Mouse (Mus musculus) neural tube, embryonic 12.5 days (tissue): ENCODE measurements around the gene Hist1h2be. TPM values are rescaled to one million over a fixed set of nuclear protein-coding genes. Genes with fewer than 3 reads are reported as not detected.
"Not testable (repeated sequence)": the region's sequence is repeated elsewhere in the genome, so short reads cannot be mapped to it uniquely, and the experiment has no call there.

ENCODE experiments used
- ATAC-seq: fragments of 200-750 bp; cut with Nextera tagmentation; 2 replicates; pipeline ENCODE4 v1.8.0; 2017; ENCODE audit warnings: low read depth, mild to moderate bottlenecking, moderate TSS enrichment, moderate library complexity; ENCODE audit not compliant: low FRiP score
- H3K27ac ChIP-seq: fragments of 300-500 bp; sonication (generic); 2 replicates; pipeline ENCODE4 v1.5.1; 2016
- H3K27me3 ChIP-seq: fragments of 300-500 bp; sonication (generic); replicated peaks from 2 replicates; pipeline ENCODE4 v1.6.1; 2016; ENCODE audit warnings: mild to moderate bottlenecking
- H3K36me3 ChIP-seq: fragments of 300-500 bp; sonication (generic); 2 replicates; pipeline ENCODE4 v1.6.1; 2016; ENCODE audit warnings: mild to moderate bottlenecking
- H3K4me1 ChIP-seq: fragments of 300-500 bp; sonication (generic); 2 replicates; pipeline ENCODE4 v1.6.1; 2016
- H3K4me2 ChIP-seq: fragments of 300-500 bp; sonication (generic); replicated peaks from 2 replicates; pipeline ENCODE4 v1.6.1; 2016; ENCODE audit warnings: mild to moderate bottlenecking
- H3K4me3 ChIP-seq: fragments of 300-500 bp; sonication (generic); 2 replicates; pipeline ENCODE4 v1.5.1; 2016
- H3K9ac ChIP-seq: fragments of 300-500 bp; sonication (generic); 2 replicates; pipeline ENCODE4 v1.6.1; 2016; ENCODE audit warnings: mild to moderate bottlenecking
- H3K9me3 ChIP-seq: fragments of 300-500 bp; sonication (generic); 2 replicates; pipeline ENCODE4 v1.6.1; 2016; ENCODE audit warnings: mild to moderate bottlenecking
- WGBS: fragments of 180-500 bp; shearing (Covaris S2); methylation state at CpG from one replicate; pipeline ENCODE4 v1.1.7; 2016; 5-methylcytosine and 5-hydroxymethylcytosine counted together
- polyA plus RNA-seq: library from polyadenylated mRNA; unstranded; fragments of >200 nt; fragmentation: Nextera tagmentation; extraction: Ambion mirVana; gene quantifications from 2 replicates; pipeline ENCODE4 v1.2.1, GENCODE M21; 2016

Hist1h2be gene
- polyA plus RNA-seq, 1 experiment from 2014 or later: 1.9 TPM

- H3K9ac ChIP-seq: peak overlapping the region; percentile 50
- H3K4me2 ChIP-seq: peak overlapping the region; percentile 67
- peak; percentile 65 for ATAC-seq
- no peaks in the 10 kb centered on the region for H3K9me3 ChIP-seq
- no peaks in the 10 kb centered on the region for H3K4me1 ChIP-seq
- H3K4me3 ChIP-seq: peak overlapping the region; percentile 41
- 4% methylated on average over 18 of the region's 18 CpGs for WGBS
- no peaks in the 10 kb centered on the region for H3K36me3 ChIP-seq
- H3K27me3 ChIP-seq: no peaks in the 10 kb centered on the region
- peak overlapping the region; percentile 92 for H3K27ac ChIP-seq
Measured at GRCm38 (mm10) chr13:23562699-23563462, 58.0 kb downstream of the Hist1h2be start.

GRCm38 (mm10) chr13:23561883-23562659 is 58.9 kb downstream of the Hist1h2be start, which contains the start of gene Hist1h3e:
TSS of gene Hist1h3e (minus strand) at chr13:23562369.
- peak within 1 kb of the TSS; percentile 56 for H3K9ac ChIP-seq
- H3K4me3 ChIP-seq: peak within 1 kb of the TSS; percentile 41
- not testable (repeated sequence) for H3K4me1 ChIP-seq, H3K27me3 ChIP-seq, H3K9me3 ChIP-seq, H3K36me3 ChIP-seq
- ATAC-seq: peak; percentile 98
- H3K27ac ChIP-seq: peak within 1 kb of the TSS; percentile 92
- peak within 1 kb of the TSS; percentile 67 for H3K4me2 ChIP-seq
- WGBS: under 1% methylated on average over 65 of the region's 67 CpGs

GRCm38 (mm10) chr13:23561531-23561882 is 59.4 kb downstream of the Hist1h2be start:
- H3K27ac ChIP-seq: 0 out of 2 replicates have a peak overlapping the region, but pooled peaks have one; percentile 82
- not testable (repeated sequence) for H3K36me3 ChIP-seq, H3K27me3 ChIP-seq, ATAC-seq, H3K4me1 ChIP-seq, H3K9me3 ChIP-seq
- peak overlapping the region; percentile 56; the same call in 1 of the 2 replicates for H3K9ac ChIP-seq
- 0% methylated on average over 2 of the region's 5 CpGs for WGBS
- H3K4me3 ChIP-seq: peak overlapping the region; percentile 41
- H3K4me2 ChIP-seq: peak overlapping the region; percentile 67

- H3K9me3 ChIP-seq, H3K27ac ChIP-seq, H3K27me3 ChIP-seq, H3K36me3 ChIP-seq, ATAC-seq, H3K4me3 ChIP-seq, H3K9ac ChIP-seq, H3K4me1 ChIP-seq: not testable (repeated sequence)
- peak overlapping the region; percentile 27; the same call in 1 of the 2 replicates for H3K4me2 ChIP-seq
- 20% methylated on average over 2 of the region's 2 CpGs for WGBS
Measured at GRCm38 (mm10) chr13:23560699-23561098, 60.2 kb downstream of the Hist1h2be start.

- H3K4me2 ChIP-seq: peak overlapping the region; percentile 98; the same call in 1 of the 2 replicates
- no peak for ATAC-seq
- H3K4me1 ChIP-seq: peaks cover 5% of the 10 kb centered on the region; the same call in 1 of the 2 replicates
- H3K36me3 ChIP-seq: no peaks in the 10 kb centered on the region
- H3K27ac ChIP-seq: no peak overlapping the region
- H3K9ac ChIP-seq: no peak overlapping the region
- no peak overlapping the region for H3K4me3 ChIP-seq
- WGBS: 76% methylated on average over 3 of the region's 3 CpGs
- H3K9me3 ChIP-seq: no peaks in the 10 kb centered on the region
- no peaks in the 10 kb centered on the region for H3K27me3 ChIP-seq
Measured at GRCm38 (mm10) chr13:23556906-23557305, 64.0 kb downstream of the Hist1h2be start.

GRCm38 (mm10) chr13:23555839-23556416 is 65.0 kb downstream of the Hist1h2be start:
- Histone ChIP-seq H3K9me3 (no peaks in the 10 kb centered on the region), H3K9ac (peak overlapping the region; percentile 86), H3K36me3 (no peaks in the 10 kb centered on the region), H3K27me3 (no peaks in the 10 kb centered on the region), H3K4me2 (peak overlapping the region; percentile 98), H3K4me3 (peak overlapping the region; percentile 57), H3K4me1 (peaks cover 7% of the 10 kb centered on the region; the same call in 1 of the 2 replicates), H3K27ac (peak overlapping the region; percentile 92)
- under 1% methylated on average over 18 of the region's 18 CpGs for WGBS
- peak; percentile 59 for ATAC-seq

- Histone ChIP-seq H3K9me3 (no peaks in the 10 kb centered on the region), H3K4me1 (peaks cover 12% of the 10 kb centered on the region; the same call in 1 of the 2 replicates), H3K27me3 (no peaks in the 10 kb centered on the region), H3K27ac (peak overlapping the region; percentile 92), H3K36me3 (no peaks in the 10 kb centered on the region), H3K4me2 (peak overlapping the region; percentile 98), H3K4me3 (peak overlapping the region; percentile 57), H3K9ac (peak overlapping the region; percentile 86)
- ATAC-seq: peak; percentile 88
- under 1% methylated on average over 54 of the region's 54 CpGs for WGBS
Measured at GRCm38 (mm10) chr13:23554925-23555838, 65.7 kb downstream of the Hist1h2be start.

- no peaks in the 10 kb centered on the region for H3K36me3 ChIP-seq
Measured at GRCm38 (mm10) chr13:23554393-23554792, 66.5 kb downstream of the Hist1h2be start.

GRCm38 (mm10) chr13:23552962-23553361 is 68.0 kb downstream of the Hist1h2be start, which contains the start of gene Hist1h1d:
TSS of gene Hist1h1d (plus strand) at chr13:23553262.
- H3K4me2 ChIP-seq: peak within 1 kb of the TSS; percentile 98; the same call in 1 of the 2 replicates
- no peak for ATAC-seq
- H3K9ac ChIP-seq: no peak within 1 kb of the TSS

More at GRCm38 (mm10) chr13:23554393-23554792, 66.5 kb downstream of the Hist1h2be start:
- peak overlapping the region; percentile 57 for H3K4me3 ChIP-seq
- ATAC-seq: no peak
- peak overlapping the region; percentile 98 for H3K4me2 ChIP-seq
- peak overlapping the region; percentile 86; the same call in 1 of the 2 replicates for H3K9ac ChIP-seq
- H3K4me1 ChIP-seq: peaks cover 12% of the 10 kb centered on the region; the same call in 1 of the 2 replicates
- no peaks in the 10 kb centered on the region for H3K9me3 ChIP-seq
- 23% methylated on average over 9 of the region's 9 CpGs for WGBS
- H3K27me3 ChIP-seq: no peaks in the 10 kb centered on the region
- no peak overlapping the region for H3K27ac ChIP-seq

GRCm38 (mm10) chr13:23551931-23552914 is 68.7 kb downstream of the Hist1h2be start:
- Histone ChIP-seq H3K27ac (no peak overlapping the region; the same call in 1 of the 2 replicates), H3K36me3 (no peaks in the 10 kb centered on the region), H3K4me3 (peak overlapping the region; percentile 41; the same call in 1 of the 2 replicates), H3K4me2 (peak overlapping the region; percentile 65), H3K9me3 (no peaks in the 10 kb centered on the region), H3K27me3 (no peaks in the 10 kb centered on the region), H3K4me1 (peaks cover 12% of the 10 kb centered on the region; the same call in 1 of the 2 replicates), H3K9ac (0 out of 2 replicates have a peak overlapping the region, but pooled peaks have one; percentile 53)
- 54% methylated on average over 8 of the region's 8 CpGs for WGBS
- no peak for ATAC-seq

More at GRCm38 (mm10) chr13:23552962-23553361, 68.0 kb downstream of the Hist1h2be start, which contains the start of gene Hist1h1d:
- Histone ChIP-seq H3K27ac (no peak within 1 kb of the TSS; the same call in 1 of the 2 replicates), H3K36me3 (no peaks in the 10 kb centered on the region), H3K4me3 (no peak within 1 kb of the TSS), H3K9me3 (no peaks in the 10 kb centered on the region), H3K27me3 (no peaks in the 10 kb centered on the region), H3K4me1 (peaks cover 12% of the 10 kb centered on the region; the same call in 1 of the 2 replicates)
